9 mouse cellular contexts compared by ENCODE assay signal in the genomic region with DNA sequence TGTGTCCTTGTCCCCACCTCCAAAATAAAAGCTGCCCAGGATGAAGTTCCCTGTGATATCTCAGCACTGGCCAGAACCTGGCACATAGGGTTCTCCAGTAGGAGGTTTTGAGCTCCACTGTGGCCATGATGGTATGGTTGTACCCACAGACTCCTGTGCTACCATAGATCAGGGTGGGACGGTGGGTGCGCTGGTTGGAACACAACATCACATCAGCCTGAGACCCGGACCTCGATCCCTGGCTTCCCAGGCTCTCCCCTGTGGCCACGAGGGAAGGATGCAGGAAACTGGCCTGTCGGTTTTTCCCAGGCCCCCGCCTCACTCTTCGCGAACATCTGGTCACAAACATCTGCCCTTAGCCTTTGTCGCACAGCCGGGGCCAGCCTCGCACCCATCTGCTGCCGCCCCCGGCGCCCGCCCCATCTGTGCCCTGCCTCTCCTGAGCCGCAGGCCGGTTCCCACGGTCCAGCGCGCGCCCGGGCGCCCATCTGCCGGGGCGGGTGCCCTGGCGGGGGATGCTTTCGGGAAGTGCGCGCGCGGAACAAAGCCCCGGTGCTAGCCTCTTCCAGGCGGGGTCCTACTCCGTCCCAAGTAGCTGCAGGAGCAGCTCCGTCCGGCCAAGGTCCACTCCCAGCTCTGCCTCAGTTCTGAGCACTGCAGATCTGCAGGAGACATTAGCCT. TPM values are rescaled to one million over a fixed set of nuclear protein-coding genes. Genes with fewer than 3 reads are reported as not detected.
DNase-seq lines count a peak whose midpoint lies in the region; ATAC-seq lines count a peak whose summit lies in the region.
"Had no signal": no experiment of that assay in that cellular context is flagged by ENCODE, and none has a peak within 500 bp of the region (broad histone marks: within the 10 kb centered on the region; RNA-seq: fewer than 3 reads in every experiment).

No protein-coding gene starts in this region.

- H3K27ac ChIP-seq in forebrain, embryonic 10.5 days, result peak overlapping the region; percentile 84
- peak overlapping the region; percentile 90 for H3K27ac ChIP-seq in hindbrain, embryonic 10.5 days
- no peak overlapping the region for H3K27ac ChIP-seq in liver, embryonic 13.5 days

- ATAC-seq in liver, embryonic 13.5 days (ENCODE audit: low read depth), result no peak
- ATAC-seq in erythroid progenitor cell, adult 5-6 weeks (replicated peaks; ENCODE audit: low FRiP score, poor library complexity, severe bottlenecking), result no peak

- H3K4me1 ChIP-seq in forebrain, embryonic 10.5 days, result peaks cover 49% of the 10 kb centered on the region
- peaks cover 64% of the 10 kb centered on the region for H3K4me1 ChIP-seq in hindbrain, embryonic 10.5 days (replicated peaks)
- peaks cover 38% of the 10 kb centered on the region for H3K4me1 ChIP-seq in liver, embryonic 13.5 days (replicated peaks)

- H3K36me3 ChIP-seq in forebrain, embryonic 10.5 days (replicated peaks), result no peaks in the 10 kb centered on the region
- no peaks in the 10 kb centered on the region for H3K36me3 ChIP-seq in hindbrain, embryonic 10.5 days
- no peaks in the 10 kb centered on the region for H3K36me3 ChIP-seq in liver, embryonic 13.5 days

- H3K4me3 ChIP-seq in forebrain, embryonic 10.5 days, result peak overlapping the region; percentile 55
- peak overlapping the region; percentile 49 for H3K4me3 ChIP-seq in hindbrain, embryonic 10.5 days
- peak overlapping the region; percentile 31; the same call in 1 of the 2 replicates for H3K4me3 ChIP-seq in liver, embryonic 13.5 days (replicated peaks)
- H3K4me3 ChIP-seq: erythroblast, embryonic 14.5 days had no signal

- peak; percentile 17 for DNase-seq in gastrocnemius, adult 18-20 months (ENCODE audit: low spot score)
- DNase-seq in gastrocnemius, postnatal 25 days, result no peak
- DNase-seq in forebrain, embryonic 10.5 days (ENCODE audit: extremely low spot score, low spot score), result no peak
- DNase-seq in hindbrain, embryonic 10.5 days (ENCODE audit: low spot score), result peak; percentile 75
- DNase-seq in liver, embryonic 13.5 days, result no peak
- DNase-seq in neural tube, embryonic 10.5 days (ENCODE audit: extremely low spot score, low spot score), result peak; percentile 71
- no peak for DNase-seq in urinary bladder, postnatal 25 days (ENCODE audit: low spot score)

- H3K9ac ChIP-seq in liver, embryonic 13.5 days, result peak overlapping the region; percentile 13; the same call in 1 of the 2 replicates

- peaks cover 40% of the 10 kb centered on the region for H3K27me3 ChIP-seq in forebrain, embryonic 10.5 days (ENCODE audit: poor library complexity, severe bottlenecking)
- H3K27me3 ChIP-seq in hindbrain, embryonic 10.5 days (ENCODE audit: insufficient read depth, poor library complexity, severe bottlenecking), result peaks cover 14% of the 10 kb centered on the region
- peaks cover 39% of the 10 kb centered on the region for H3K27me3 ChIP-seq in liver, embryonic 13.5 days

- peak overlapping the region; percentile 50 for H3K4me2 ChIP-seq in liver, embryonic 13.5 days

- whole genome bisulfite sequencing in forebrain, embryonic 10.5 days, result 3% methylated on average over 37 of the region's 37 CpGs
- 3% methylated on average over 37 of the region's 37 CpGs for WGBS in hindbrain, embryonic 10.5 days
- WGBS in liver, embryonic 13.5 days (ENCODE audit: insufficient replicate concordance), result 5% methylated on average over 37 of the region's 37 CpGs

- H3K9me3 ChIP-seq in forebrain, embryonic 10.5 days, result no peaks in the 10 kb centered on the region
- H3K9me3 ChIP-seq in hindbrain, embryonic 10.5 days, result no peaks in the 10 kb centered on the region
- H3K9me3 ChIP-seq in liver, embryonic 13.5 days (replicated peaks), result no peaks in the 10 kb centered on the region

RNA-seq across cellular contexts. Expression of gene Id1, which starts 12.3 kb away (rescaled TPM):
- total RNA-seq in gastrocnemius, adult 18-20 months (2021), result 10 to 100 TPM; 16.0 to 28.5 TPM
- total RNA-seq in gastrocnemius, postnatal 25 days (2021), result 10 to 100 TPM in 1 of 2 experiments, 1 to 10 TPM in 1; 9.7 to 14.0 TPM
- polyA plus RNA-seq in forebrain, embryonic 10.5 days (2016; fragmentation: Nextera tagmentation; extraction: Ambion mirVana), result 57.5 and 61.1 TPM in 2 replicates
- polyA plus RNA-seq in hindbrain, embryonic 10.5 days (2016; fragmentation: Nextera tagmentation; extraction: Ambion mirVana), result 168 and 176 TPM in 2 replicates
- 20.9 and 23.2 TPM in 2 replicates for polyA plus RNA-seq in liver, embryonic 13.5 days (2015; fragmentation: Nextera tagmentation; extraction: Ambion mirVana)
- 1.3 and 17.3 TPM in 2 replicates for total RNA-seq in erythroid progenitor cell, adult 5-6 weeks (2015; ENCODE audit: low replicate concordance)
- total RNA-seq in erythroid progenitor cell, adult 5-6 weeks (2017; ENCODE audit: low replicate concordance), result 1.6 and 2.6 TPM in 2 replicates

RNA-seq across cellular contexts. Expression of gene Cox4i2, which starts 30.2 kb away (rescaled TPM):
- total RNA-seq in gastrocnemius, adult 18-20 months (2021), result 1 to 10 TPM; 2.6 to 3.5 TPM
- total RNA-seq in gastrocnemius, postnatal 25 days (2021), result 1 to 10 TPM; 2.2 to 2.7 TPM
- 3.0 and 4.2 TPM in 2 replicates for polyA plus RNA-seq in forebrain, embryonic 10.5 days (2016; fragmentation: Nextera tagmentation; extraction: Ambion mirVana)
- 5.0 and 5.1 TPM in 2 replicates for polyA plus RNA-seq in hindbrain, embryonic 10.5 days (2016; fragmentation: Nextera tagmentation; extraction: Ambion mirVana)
- 1.1 and 1.2 TPM in 2 replicates for polyA plus RNA-seq in liver, embryonic 13.5 days (2015; fragmentation: Nextera tagmentation; extraction: Ambion mirVana)
- total RNA-seq in erythroid progenitor cell, adult 5-6 weeks (2015; ENCODE audit: low replicate concordance), result 1.8 TPM in 1 of 2 replicates, not detected in the other
- not detected in 2 replicates for total RNA-seq in erythroid progenitor cell, adult 5-6 weeks (2017; ENCODE audit: low replicate concordance)
- polyA plus RNA-seq: erythroblast, embryonic 14.5 days had no signal

RNA-seq across cellular contexts. Expression of gene Mcts2, which starts 37.0 kb away (rescaled TPM):
- total RNA-seq in gastrocnemius, adult 18-20 months (2021), result 10 to 100 TPM; 11.3 to 12.7 TPM
- 10 to 100 TPM; 11.3 to 11.5 TPM for total RNA-seq in gastrocnemius, postnatal 25 days (2021)
- polyA plus RNA-seq in forebrain, embryonic 10.5 days (2016; fragmentation: Nextera tagmentation; extraction: Ambion mirVana), result 39.1 and 40.3 TPM in 2 replicates
- polyA plus RNA-seq in hindbrain, embryonic 10.5 days (2016; fragmentation: Nextera tagmentation; extraction: Ambion mirVana), result 41.1 and 48.7 TPM in 2 replicates
- polyA plus RNA-seq in liver, embryonic 13.5 days (2015; fragmentation: Nextera tagmentation; extraction: Ambion mirVana), result 23.6 and 23.8 TPM in 2 replicates
- total RNA-seq in erythroid progenitor cell, adult 5-6 weeks (2015; ENCODE audit: low replicate concordance), result not detected in 2 replicates
- total RNA-seq in erythroid progenitor cell, adult 5-6 weeks (2017; ENCODE audit: low replicate concordance), result 1.7 TPM in 1 of 2 replicates, not detected in the other

RNA-seq across cellular contexts. Expression of gene H13, which starts 54.5 kb away (rescaled TPM):
- total RNA-seq in gastrocnemius, adult 18-20 months (2021), result 10 to 100 TPM; 29.5 to 30.8 TPM
- 10 to 100 TPM; 29.5 to 38.6 TPM for total RNA-seq in gastrocnemius, postnatal 25 days (2021)
- polyA plus RNA-seq in forebrain, embryonic 10.5 days (2016; fragmentation: Nextera tagmentation; extraction: Ambion mirVana), result 90.7 and 93.2 TPM in 2 replicates
- 103 and 134 TPM in 2 replicates for polyA plus RNA-seq in hindbrain, embryonic 10.5 days (2016; fragmentation: Nextera tagmentation; extraction: Ambion mirVana)
- polyA plus RNA-seq in liver, embryonic 13.5 days (2015; fragmentation: Nextera tagmentation; extraction: Ambion mirVana), result 49.0 and 52.9 TPM in 2 replicates
- 17.7 and 24.7 TPM in 2 replicates for total RNA-seq in erythroid progenitor cell, adult 5-6 weeks (2015; ENCODE audit: low replicate concordance)
- 11.6 and 13.2 TPM in 2 replicates for total RNA-seq in erythroid progenitor cell, adult 5-6 weeks (2017; ENCODE audit: low replicate concordance)

Comparison
In these comparisons a context has a peak if more than half of its experiments do, and no peak if none do; other contexts are left out.
1. DNase-seq: peak in gastrocnemius, adult 18-20 months (single experiment), hindbrain, embryonic 10.5 days (single experiment) and neural tube, embryonic 10.5 days (single experiment); none in gastrocnemius, postnatal 25 days (single experiment), forebrain, embryonic 10.5 days (single experiment), liver, embryonic 13.5 days (single experiment) and urinary bladder, postnatal 25 days (single experiment).
2. RNA of gene Mcts2, which starts 37.0 kb away (total RNA-seq): 11.3 to 12.7 TPM in gastrocnemius, adult 18-20 months and 11.3 to 11.5 TPM in gastrocnemius, postnatal 25 days; 1.7 TPM in erythroid progenitor cell, adult 5-6 weeks; every median in the first group is over 4 times any median in the second.
3. Peak in every context shown above with its lines, with median percentiles within 50 percentile points of each other: H3K4me3 ChIP-seq.